Mouse (Mus musculus) erythroblast, embryonic 14.5 days (primary cell): ENCODE results near the gene Cd151.

Experiments used
- GATA1 ChIP-seq: IDR thresholded peaks from 2 replicates; pipeline ENCODE4 v1.6.1; 2012; ENCODE audit warnings: low read length, inconsistent platforms, mixed read lengths
- TAL1 ChIP-seq: IDR thresholded peaks from 3 replicates; pipeline ENCODE4 v1.6.1; 2012; ENCODE audit warnings: low read length, inconsistent platforms, mixed read lengths

DNA sequence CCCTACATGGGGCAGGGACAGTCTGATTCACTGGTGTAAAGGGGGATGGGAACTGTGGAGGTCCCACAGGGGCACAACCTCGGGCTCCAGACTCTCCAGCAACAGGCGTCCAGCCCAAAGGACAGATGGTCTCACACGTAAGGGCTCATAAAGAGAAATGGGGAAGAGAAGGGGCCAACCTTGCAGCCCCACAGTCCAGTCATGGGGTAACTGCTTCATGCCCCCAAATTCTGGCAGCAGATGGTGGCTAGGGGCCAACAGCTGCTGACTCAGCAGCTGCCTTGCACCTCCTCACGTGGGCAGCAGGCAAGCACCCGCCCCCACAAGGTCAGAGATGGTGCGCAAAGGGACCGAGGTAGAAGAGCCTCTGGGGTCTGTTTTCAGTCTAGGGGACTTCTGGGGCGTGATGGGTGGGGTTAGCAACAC is 35.0 kb upstream of the Cd151 start:
- TF ChIP-seq GATA1 (no peak), TAL1 (no peak)
